Mouse (Mus musculus) thymus, postnatal 4 days (tissue): ENCODE measurements around the gene Gm48552.

Experiments
- DNase-seq: peaks from one replicate; pipeline ENCODE4 v3.0.0; 2021

The Gm48552 gene

GRCm38 (mm10) chr10:81407539-81408423 lies 19.0 kb downstream of the Gm48552 start:
- no peak for DNase-seq

DNA sequence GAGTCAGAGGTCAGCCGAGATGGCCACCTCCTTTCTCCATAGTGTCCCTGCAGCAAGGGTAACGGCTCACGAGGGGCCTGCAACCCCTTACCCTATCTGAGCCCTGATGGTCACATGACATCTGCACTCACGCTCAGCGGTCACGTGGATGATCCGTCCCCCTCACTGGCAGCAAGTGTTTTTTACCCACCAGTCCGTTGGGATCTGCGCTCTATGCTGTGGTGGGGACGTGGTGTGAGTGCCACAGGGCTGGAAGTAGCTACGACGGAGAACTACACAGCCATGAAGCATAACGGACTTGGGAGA lies 19.6 kb downstream of the Gm48552 start:
- no peak for DNase-seq

GRCm38 (mm10) chr10:81408871-81409291 lies 20.1 kb downstream of the Gm48552 start:
- peak; percentile 87 for DNase-seq

- DNase-seq: no peak
Measured at GRCm38 (mm10) chr10:81409330-81409729, 20.5 kb downstream of the Gm48552 start.

DNA sequence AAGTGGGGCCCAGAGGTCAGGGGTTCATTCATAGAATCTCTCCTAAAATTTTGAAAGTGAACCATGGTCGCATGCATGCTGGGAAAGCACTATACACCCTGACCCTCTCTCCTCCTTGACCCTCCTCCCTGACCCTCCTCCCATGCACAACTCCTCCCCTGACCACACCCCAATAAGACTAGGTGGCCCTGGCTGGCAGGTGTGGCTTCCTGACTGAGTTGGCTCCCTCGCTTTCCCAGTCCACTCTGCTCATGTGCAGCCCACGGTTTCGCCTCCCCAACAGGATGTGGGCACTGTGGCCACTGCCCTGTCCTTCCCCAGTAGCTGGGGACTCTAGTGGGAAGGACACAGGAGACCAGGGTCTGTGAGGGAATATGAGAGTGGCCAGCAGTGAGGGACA lies 21.5 kb downstream of the Gm48552 start:
- no peak for DNase-seq

- DNase-seq: no peak
Measured at GRCm38 (mm10) chr10:81410981-81411380, 22.2 kb downstream of the Gm48552 start.

DNA sequence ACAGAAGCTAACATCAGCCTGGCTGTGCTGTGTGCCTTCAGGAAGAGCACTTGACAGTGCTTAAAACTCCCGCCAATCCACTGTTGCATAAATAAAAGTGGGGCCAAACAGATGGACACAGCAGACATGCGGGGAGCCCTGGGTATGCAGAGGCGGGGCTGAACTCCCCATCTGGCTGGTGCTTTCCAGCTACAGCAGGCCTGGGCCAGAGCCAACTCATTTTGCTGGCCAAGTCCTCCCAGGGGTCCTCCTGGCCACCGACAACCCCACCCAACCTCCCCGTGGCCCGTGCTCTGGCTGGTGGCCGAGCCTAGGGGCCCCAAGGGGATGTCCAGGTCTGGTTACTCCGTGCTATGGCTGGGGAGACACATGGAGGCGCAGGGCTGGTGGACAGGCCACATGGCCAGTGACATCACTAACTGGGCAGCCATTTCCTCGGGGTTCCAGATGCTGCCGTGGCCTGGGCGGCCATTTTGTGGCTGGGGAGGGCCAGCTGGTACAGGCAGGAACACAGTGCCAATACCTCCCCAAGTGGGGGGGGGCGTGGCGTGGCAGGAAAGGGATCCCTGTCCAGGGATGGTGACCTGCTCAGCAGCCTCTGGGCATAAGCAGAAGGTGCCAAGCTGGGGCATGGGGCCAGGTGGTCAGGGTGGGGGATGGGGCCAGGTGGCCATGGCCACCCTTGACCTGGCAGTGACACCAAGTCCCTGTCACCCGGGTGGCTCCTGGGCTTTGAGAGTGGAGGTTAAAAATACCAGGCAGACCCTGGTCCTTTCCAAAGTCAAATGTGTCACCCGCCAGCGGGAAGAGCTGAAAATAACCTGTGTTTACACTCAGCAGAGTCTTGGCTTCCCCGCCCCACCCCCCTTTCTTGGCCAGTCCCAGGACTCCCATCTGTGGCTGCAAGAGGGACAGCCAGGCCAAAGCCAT lies 22.9 kb downstream of the Gm48552 start:
- DNase-seq: no peak

DNA sequence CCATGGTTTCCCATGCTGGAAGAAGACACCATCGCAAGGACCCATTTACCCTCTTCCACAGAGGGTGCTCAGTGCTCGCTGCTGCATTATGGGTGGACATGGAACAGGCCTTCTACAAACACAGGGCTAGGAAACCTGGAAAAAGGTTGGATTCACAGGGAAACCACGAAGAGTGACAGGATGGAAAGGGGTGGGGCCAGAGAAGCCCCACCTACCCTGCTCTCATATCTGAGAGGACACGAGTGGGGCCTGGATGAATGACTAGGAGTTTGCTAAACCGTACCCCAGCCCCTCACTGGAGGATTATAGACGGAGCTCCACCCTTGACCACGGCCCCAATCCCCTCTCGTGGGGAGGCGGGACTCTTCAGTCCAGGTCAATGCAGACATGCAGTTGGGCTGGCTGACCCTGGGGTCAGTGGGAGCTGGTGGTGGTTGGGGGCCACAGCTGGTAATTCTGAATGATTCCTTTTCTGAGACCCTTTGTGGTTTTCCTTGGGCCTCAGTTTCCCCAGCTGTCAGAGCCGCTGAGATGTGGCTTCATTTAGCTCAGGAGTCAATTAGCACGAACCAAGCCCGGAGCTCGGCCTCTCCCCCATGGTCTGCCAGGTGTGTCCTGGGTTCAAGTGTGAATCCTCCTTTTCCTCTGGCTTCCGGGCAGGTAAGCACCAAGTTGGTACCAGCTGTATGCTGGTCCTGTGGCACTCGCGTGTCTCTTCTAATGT lies 23.9 kb downstream of the Gm48552 start:
- DNase-seq: no peak

- peak; percentile 55 for DNase-seq
Measured at GRCm38 (mm10) chr10:81413310-81414261, 24.8 kb downstream of the Gm48552 start.

- no peak for DNase-seq
Measured at GRCm38 (mm10) chr10:81414682-81415081, 25.9 kb downstream of the Gm48552 start.

- no peak for DNase-seq
Measured at GRCm38 (mm10) chr10:81415146-81415545, 26.3 kb downstream of the Gm48552 start.

DNA sequence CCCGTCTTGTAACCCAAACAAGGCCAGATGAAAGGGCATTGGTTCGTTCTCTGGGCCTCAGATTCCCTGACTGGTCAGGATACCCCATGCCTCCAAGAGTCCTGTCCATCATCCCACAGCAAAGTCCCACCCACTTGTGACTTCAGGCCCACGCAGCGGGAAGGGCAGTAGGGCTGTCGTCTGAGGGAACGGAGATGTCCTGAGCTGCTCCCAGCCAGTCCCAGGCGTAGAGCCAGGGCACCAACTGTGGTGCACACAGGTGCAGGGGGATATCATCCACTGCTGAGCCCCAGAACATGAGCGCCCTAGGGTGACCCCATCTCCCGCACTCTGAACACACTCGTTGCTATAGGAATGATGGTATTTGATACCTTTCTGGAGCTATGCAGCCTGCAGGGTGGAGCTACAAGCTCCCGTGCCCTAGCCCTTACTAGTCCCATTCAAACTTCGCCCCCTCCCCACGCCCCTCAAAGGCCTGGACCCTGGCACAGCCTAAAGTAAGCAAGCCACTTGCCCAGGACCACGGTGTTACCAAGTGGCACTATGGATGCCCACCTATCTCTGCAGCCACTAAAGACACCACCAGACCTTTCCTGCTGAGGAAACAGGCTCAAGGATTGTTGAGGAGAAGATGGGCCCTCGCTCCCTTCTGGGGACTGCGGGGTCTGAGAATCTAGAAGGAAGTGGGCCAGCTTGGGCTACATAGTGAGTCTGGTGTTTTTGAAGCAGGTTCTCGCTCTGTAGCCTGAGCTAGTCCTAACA lies 26.9 kb downstream of the Gm48552 start:
- no peak for DNase-seq

GRCm38 (mm10) chr10:81416581-81417226 lies 27.9 kb downstream of the Gm48552 start:
- peak; percentile 62 for DNase-seq

DNA sequence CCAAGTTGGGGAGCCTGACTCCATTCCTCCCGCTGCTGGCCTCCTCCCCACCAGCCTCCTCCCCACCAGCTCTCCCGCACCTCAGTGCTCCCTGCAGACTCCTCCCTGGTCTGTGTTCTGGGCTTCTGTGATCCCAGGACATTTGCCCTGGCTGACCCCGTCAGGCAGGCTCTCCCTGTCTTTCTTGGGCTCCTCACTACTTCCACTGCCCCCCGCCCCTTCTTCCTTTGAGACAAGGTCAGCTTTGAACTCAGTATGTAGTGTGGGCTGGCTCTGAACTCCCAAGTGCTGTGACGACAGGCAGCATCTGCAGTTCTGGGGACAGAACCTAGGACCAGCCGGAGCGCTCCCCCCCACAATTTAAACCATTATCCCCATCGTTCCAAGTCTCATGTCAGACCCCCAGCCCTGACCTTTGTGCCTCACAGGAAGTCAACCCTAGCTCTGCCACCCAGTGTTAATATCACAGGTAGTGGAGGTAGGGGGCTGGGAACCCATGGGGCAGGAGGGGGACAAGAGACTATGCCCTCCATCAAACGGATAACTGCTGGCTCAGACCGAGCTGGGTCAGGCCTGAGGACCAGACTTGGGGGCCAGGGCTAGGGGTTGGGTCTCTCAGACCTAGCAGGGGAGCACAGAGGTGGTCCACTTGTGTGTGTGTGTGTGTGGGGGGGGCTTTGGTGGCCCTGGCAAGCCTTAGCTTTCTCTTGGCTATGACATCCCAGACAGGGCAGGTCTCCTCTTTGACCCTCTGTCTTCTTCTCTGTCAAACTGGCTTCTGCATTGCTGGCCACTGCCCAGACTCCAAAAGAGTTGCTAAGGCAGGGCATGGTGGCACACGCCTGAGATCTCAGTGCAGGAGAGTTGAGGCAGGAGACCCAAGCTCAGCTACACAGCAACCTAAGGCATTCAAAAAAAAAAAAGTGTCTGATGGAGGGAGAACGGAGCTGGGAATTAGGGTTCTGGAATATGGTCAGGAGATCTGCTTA lies 28.7 kb downstream of the Gm48552 start:
- DNase-seq: no peak

DNA sequence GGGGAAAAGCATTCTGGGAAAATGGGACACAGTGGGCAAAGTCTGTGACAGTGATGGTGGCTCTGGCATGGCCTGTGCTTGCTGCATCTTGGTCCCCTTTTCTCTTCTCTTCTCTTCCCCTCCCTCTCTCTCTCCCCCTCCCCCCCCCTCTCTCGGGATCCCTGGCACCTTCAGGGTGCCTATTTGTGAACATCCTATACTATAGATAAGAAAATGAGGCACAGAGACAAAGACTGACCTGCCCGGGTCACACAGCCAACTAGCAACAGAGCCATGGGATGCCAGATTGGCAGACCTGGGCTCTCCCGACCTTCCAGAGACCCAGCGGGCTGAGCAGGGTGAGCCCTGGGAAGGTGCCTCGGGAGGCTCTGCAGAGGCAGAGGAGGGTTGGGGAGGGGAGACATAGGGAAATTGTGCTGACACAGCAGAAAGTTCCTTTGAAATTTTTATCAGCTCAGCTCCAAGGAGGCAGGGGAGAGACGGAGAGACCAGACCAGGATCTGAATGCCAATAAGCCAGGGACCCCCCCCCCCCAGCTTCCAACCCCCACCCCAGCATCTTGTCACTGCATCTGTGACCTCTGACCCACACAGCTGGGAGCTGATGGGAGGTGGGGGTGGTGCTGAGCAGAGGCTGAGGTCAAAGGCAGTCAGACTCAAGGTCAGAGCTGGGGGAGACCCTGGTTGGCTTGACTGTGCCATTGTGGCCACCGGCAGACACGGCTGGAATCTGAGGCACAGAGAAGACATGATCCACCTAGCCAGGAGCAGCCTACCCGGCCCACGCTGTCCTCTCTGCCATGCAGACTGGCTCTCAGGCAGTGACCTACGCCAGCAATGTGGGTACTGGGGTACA lies 29.6 kb downstream of the Gm48552 start:
- peak; percentile 6 for DNase-seq

DNA sequence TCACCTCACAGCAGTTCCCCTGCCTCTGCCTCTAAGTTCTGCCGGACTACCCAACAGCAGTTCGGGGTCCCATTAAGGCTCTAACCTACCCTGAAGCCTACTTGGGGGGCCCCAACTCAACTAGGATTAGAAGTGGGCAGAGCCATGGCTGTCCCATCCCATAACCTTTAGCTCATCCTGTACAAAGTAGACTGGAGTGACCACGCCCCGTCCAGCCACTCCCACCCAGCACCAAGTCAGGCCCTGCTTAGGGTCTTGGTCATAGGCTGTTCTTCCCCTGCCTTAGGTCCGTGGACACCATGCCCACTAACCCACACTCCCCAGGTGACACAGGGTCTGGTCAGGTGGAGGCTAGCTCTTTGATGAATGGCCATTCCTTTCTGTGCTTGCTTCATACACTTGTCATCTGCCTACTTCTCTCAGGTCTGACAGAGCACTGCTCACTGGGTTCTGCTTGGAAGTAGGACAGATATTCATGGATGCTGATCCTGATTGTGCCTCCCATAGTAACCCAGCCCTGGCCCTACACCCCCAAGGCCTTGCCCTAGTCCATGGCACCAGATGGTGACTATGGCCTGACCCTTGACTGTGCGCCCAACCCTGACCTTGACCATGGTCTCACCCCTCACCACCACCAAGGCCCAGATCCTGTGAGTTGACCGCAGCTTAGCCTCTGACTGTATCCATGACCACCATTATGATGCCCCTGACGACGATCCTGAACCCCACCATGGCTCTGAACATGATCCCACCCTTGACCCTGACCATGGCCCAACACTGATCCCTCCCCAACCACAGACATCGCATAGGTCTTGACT lies 30.5 kb downstream of the Gm48552 start:
- DNase-seq: peak; percentile 5

- DNase-seq: peak; percentile 4
Measured at GRCm38 (mm10) chr10:81420191-81420767, 31.5 kb downstream of the Gm48552 start.
